Mouse (Mus musculus) inflammation-experienced regulatory T-cells, adult 16 weeks (primary cell): Measurements from ENCODE around the gene Eme2. TPM values are rescaled to one million over a fixed set of nuclear protein-coding genes. Genes with fewer than 3 reads are reported as not detected.

ENCODE experiments used
- polyA plus RNA-seq: library from polyadenylated mRNA; unstranded; fragments of 100-300 nt; shearing (Covaris generic); gene quantifications from one replicate; pipeline ENCODE4 v1.2.1, GENCODE M21; 2017

Eme2 gene
- 62.4 TPM for polyA plus RNA-seq

DNA sequence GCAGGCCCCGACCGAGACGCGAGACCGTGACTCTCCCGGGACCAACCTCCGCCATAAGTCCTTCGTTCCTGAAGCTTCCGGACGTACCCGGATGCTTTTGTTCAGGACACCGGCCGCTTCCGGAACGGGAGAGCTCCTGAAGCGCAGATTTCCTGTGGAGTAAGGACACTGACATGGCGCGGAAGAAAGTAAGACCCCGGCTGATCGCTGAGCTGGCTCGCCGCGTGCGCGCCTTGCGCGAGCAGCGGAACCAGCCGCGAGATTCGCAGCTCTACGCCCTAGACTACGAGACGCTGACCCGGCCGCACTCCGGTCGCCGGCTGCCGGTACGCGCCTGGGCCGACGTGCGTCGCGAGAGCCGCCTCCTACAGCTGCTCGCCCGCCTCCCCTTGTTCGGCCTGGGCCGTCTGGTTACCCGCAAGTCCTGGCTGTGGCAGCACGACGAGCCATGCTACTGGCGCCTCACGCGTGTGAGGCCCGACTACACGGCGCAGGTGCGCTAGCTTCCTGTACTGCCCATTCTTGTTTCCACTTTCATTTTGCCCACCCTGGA is at the start of gene Eme2, which contains the start of gene Mrps34:
Gene Eme2, minus strand, starts transcription at position 93 of the 553 bp plus-strand sequence.
Gene Mrps34, plus strand, starts transcription at position 122 of the 553 bp plus-strand sequence.

DNA sequence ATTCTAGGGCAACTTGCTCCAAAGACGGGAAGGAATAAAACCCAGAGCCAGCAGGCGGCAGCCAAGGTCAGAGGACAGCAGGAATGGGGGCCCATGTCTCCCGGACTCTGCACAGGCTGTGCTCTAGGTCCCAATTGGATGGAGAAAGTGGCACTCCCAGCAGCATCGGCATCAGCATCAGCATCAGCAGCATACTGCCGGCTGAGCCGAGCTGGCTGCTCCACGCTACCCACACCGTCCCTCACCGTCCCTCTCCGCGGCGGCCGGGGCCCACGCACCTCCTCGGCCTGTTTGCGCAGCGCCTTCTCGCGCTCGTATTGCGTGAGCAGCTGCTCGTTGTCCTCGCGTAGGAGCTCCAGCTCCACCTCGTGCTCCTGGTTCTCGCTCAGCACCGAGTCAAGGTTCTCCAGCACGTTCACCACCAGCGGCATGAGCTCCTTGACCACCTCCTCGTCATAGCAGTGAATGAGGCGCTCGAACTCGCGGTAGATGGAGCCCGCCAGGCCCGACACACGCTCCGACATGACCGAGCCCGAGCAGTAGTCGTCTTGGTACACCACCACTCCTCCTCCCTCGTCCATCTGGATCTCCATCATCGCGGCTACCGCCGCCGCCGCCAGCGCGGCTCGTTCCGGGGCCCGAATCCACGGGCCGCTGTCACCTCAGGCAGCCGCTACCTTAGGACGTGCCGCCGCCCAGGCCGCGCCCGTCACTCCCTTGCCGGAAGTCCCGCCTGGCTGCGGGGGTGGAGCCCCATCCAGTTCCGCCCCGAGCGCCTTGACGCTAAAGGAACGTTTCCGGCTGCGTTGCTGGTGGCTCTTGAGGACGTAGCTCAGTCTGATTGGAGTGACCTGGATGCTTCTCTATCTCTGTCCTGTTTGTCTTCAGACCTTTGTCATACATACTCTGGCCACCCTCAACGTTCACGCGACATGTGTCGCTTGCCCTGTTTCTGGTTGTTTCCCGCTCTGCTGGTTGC is 41.7 kb upstream of the Eme2 start, which contains the start of gene Mapk8ip3:
Gene Mapk8ip3, minus strand, starts transcription at position 719 of the 979 bp plus-strand sequence.

DNA sequence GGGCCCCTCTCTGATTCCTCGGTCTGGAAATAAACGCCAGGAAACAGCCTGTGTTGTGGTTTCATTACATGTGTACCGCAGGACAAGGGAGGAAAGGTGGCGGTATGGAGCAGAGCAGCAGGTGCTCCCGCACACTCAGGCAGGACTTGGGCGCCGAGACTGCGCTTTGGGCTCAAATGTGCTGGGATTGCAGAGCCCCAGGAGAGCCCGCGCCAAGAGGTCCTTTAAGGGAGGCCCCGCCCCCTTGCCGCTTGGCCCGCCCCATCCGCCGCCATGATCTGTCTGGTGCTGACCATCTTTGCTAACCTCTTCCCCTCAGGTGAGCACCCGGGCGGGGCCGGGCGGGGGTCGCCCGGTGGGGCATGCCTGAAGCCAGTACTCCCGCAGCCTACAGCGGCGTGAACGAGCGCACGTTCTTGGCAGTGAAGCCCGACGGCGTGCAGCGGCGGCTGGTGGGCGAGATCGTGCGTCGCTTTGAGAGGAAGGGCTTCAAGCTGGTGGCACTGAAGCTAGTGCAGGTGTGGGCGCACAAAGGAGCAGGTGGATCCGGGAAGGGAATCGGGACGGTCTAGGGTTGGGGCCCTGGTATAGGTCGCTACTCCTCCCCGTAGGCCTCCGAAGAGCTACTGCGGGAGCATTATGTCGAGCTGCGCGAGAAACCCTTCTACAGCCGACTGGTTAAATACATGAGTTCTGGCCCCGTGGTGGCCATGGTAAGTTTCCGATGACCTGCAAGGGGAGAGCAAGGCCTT is 1.5 kb upstream of the Eme2 start, which contains the start of gene Nme3:
Gene Nme3, plus strand, starts transcription at position 260 of the 752 bp plus-strand sequence.

DNA sequence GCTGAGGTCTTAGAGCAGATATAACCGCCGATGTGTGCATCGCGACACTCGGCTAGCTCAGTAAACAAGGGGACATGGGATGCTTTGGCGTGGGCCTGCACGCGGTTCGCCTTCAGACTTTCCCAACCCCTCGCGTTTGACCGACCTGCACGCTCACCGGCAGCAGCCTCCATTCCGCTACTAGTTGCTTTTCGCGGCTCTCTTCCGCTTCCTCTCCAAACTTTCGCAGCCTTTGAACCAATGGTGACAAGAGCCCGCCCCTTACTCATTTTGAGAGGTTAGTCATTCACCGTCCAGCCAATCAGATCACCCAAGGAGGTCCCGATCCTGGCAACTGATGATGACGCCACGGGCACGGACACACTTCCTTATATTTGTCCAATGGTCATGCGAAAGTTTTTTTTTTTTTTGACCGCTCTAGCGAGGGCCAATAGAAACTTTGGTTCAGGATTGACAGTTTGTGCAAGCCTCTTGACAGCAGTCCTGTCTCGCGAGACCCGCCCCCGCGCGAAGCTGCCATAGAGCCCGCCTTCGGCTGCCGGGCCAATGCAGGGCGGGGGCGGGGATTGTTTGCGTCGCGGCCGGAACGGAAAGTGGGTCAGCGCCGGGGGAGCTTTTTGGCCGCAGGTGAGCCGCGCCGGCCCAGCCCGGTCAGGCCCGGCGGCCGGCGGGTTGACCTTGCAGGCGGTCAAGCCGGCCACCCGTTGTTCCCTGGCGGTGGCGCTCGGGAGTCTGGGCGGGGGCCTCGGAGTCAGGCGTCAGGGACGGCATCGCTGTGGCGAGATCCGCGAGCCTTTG is 8.6 kb downstream of the Eme2 start, which contains the start of the genes Nubp2 and Spsb3:
Gene Nubp2, minus strand, starts transcription at position 216 of the 798 bp plus-strand sequence.
Gene Spsb3, plus strand, starts transcription at position 510 of the 798 bp plus-strand sequence.

DNA sequence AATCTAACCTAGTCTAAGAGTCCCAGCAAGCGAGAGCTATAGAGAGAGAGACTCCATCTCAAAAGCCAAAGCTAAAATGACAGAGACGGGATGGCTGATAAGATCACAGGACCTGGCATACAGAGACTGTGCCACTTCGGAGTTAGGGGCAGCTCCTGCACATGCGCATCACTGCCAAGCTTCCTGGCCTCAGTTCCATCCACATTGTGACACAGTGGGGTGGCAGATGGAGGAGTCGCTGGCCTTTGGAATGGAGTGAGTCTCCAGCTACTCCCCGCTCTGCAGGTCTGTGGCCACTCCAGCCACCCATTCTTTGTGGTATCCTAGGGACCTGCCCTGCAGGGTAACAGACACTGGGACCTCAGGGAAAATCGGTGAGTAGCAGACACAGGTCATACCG is 29.1 kb downstream of the Eme2 start, which contains the start of gene Igfals:
Gene Igfals, plus strand, starts transcription at position 222 of the 400 bp plus-strand sequence.

DNA sequence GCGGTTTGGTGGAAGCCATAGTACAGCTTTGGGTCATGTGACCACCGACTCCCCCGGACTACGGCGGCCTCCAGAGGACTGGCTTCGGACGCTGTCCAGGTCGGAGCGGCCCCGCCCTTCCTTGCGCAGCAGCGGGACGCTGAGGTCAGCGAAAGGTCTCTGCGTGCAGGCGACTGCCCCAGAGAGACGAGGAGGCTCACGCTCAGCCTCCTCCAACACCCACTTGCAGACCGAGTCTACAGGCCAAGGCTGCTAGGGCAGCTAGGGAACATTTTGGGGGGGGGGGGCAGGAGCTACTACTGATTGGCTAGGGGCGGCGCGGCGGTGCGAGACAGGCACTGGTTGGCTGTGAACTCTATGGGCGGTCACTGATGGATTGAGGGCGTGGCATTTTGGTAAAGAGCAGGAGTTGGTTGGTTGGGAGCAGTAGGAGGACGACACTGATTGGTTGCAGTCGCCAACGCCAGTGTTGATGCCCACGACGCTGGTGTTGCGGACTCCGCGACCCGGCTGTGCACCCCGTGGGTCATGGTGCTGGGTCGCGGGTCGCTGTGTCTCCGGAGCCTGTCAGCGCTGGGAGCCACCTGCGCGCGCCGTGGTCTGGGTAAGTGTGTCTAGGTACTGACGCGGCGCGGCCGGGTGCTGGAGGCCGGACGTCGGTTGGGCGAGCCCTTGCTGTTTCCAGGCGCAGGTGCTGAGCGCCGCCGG is 44.7 kb downstream of the Eme2 start, which contains the start of gene Fahd1:
Gene Fahd1, minus strand, starts transcription at position 300 of the 708 bp plus-strand sequence.

DNA sequence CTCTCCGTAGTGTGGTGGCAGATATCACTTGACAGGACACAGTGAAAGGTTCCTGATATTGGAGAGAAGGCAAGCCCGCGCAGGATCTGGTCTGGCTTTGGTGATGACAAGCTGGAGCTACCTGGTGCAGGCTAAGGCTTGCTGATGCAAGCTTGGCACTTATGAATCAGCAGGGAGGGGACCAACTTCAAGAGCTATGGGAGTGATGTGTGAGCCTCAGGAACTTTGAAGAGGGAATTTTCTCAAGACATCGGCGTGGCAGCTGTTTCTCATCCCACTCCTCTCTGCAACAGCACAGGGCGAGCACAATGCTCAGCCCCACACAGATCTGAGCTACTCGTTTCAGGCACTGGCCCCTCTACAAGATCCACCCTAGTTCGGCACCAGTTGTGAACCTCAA is 55.0 kb downstream of the Eme2 start, which contains the start of gene Hagh:
Gene Hagh, plus strand, starts transcription at position 302 of the 400 bp plus-strand sequence.

Other genes starting within 250 kb of the Eme2 start
- not detected for gene Slc9a3r2, start 244.8 kb downstream of the Eme2 start, polyA plus RNA-seq
- gene Npw, start 236.6 kb downstream of the Eme2 start, polyA plus RNA-seq = not detected
- gene Zfp598, start 225.4 kb downstream of the Eme2 start, polyA plus RNA-seq = 3.2 TPM
- 0.68 TPM for gene Syngr3, start 205.1 kb downstream of the Eme2 start, polyA plus RNA-seq
- 12.2 TPM for gene Gfer, start 198.9 kb downstream of the Eme2 start, polyA plus RNA-seq
- 3.8 TPM for gene Noxo1, start 198.9 kb downstream of the Eme2 start, polyA plus RNA-seq
- gene Tbl3, start 187.4 kb downstream of the Eme2 start, polyA plus RNA-seq = 67.3 TPM
- gene Rnf151, start 177.0 kb downstream of the Eme2 start, polyA plus RNA-seq = not detected
- gene Rps2, start 177.0 kb downstream of the Eme2 start, polyA plus RNA-seq = 723 TPM
- gene Ndufb10, start 170.6 kb downstream of the Eme2 start, polyA plus RNA-seq = 245 TPM
- gene Rpl3l, start 167.3 kb downstream of the Eme2 start, polyA plus RNA-seq = not detected
- 12.1 TPM for gene Msrb1, start 158.4 kb downstream of the Eme2 start, polyA plus RNA-seq
- not detected for gene Hs3st6, start 142.1 kb downstream of the Eme2 start, polyA plus RNA-seq
- not detected for gene Meiob, start 90.8 kb downstream of the Eme2 start, polyA plus RNA-seq
- 43.8 TPM for gene Hagh, start 54.9 kb downstream of the Eme2 start, polyA plus RNA-seq
- 3.7 TPM for gene Fahd1, start 44.7 kb downstream of the Eme2 start, polyA plus RNA-seq
- not detected for gene Igfals, start 29.1 kb downstream of the Eme2 start, polyA plus RNA-seq
- 118 TPM for gene Nubp2, start 8.7 kb downstream of the Eme2 start, polyA plus RNA-seq
- 64.4 TPM for gene Spsb3, start 8.4 kb downstream of the Eme2 start, polyA plus RNA-seq
- gene Mrps34, start within 50 bp of the Eme2 start, polyA plus RNA-seq = 54.0 TPM
- 69.0 TPM for gene Nme3, start 1.4 kb upstream of the Eme2 start, polyA plus RNA-seq
- 67.7 TPM for gene Mapk8ip3, start 41.9 kb upstream of the Eme2 start, polyA plus RNA-seq
- gene Jpt2, start 65.6 kb upstream of the Eme2 start, polyA plus RNA-seq = 37.8 TPM
- 5.3 TPM for gene Cramp1l, start 120.7 kb upstream of the Eme2 start, polyA plus RNA-seq
- gene Ift140, start 121.0 kb upstream of the Eme2 start, polyA plus RNA-seq = 33.4 TPM
- gene Tmem204, start 188.5 kb upstream of the Eme2 start, polyA plus RNA-seq = 1.5 TPM
- gene Telo2, start 220.9 kb upstream of the Eme2 start, polyA plus RNA-seq = 32.2 TPM
- gene Ptx4, start 225.7 kb upstream of the Eme2 start, polyA plus RNA-seq = not detected
- 49.3 TPM for gene Clcn7, start 238.3 kb upstream of the Eme2 start, polyA plus RNA-seq